Mouse (Mus musculus): ENCODE results near the gene Ilkap. TPM values are rescaled to one million over a fixed set of nuclear protein-coding genes. Genes with fewer than 3 reads are reported as not detected.

Gene Ilkap
- polyA plus RNA-seq, 1 experiment from 2014 or later = 57.6 TPM

- Histone ChIP-seq H3K4me1 (ENCODE audit: control insufficient read depth, low read depth, low read length) (no peaks in the 10 kb centered on the region), H3K27ac (ENCODE audit: low read length) (no peak overlapping the region), H3K4me2 (ENCODE audit: low read depth, low read length) (no peak overlapping the region), H3K9ac (ENCODE audit: low read depth, low read length) (no peak overlapping the region), H3K9me3 (replicated peaks; ENCODE audit: control insufficient read depth, low read length) (no peaks in the 10 kb centered on the region), H3K36me3 (ENCODE audit: control insufficient read depth, insufficient read depth) (no peaks in the 10 kb centered on the region), H3K4me3 (ENCODE audit: low read depth, low read length) (no peak overlapping the region), H3K27me3 (ENCODE audit: control insufficient read depth, insufficient read depth, low read depth, low read length) (no peaks in the 10 kb centered on the region; the same call in 1 of the 2 replicates)
- WGBS (ENCODE audit: insufficient replicate concordance) = 55% methylated on average over 2 of the region's 2 CpGs
- ATAC-seq (ENCODE audit: low read depth) = no peak
Measured at GRCm38 (mm10) chr1:91352277-91352676, 46.3 kb downstream of the Ilkap start.

DNA sequence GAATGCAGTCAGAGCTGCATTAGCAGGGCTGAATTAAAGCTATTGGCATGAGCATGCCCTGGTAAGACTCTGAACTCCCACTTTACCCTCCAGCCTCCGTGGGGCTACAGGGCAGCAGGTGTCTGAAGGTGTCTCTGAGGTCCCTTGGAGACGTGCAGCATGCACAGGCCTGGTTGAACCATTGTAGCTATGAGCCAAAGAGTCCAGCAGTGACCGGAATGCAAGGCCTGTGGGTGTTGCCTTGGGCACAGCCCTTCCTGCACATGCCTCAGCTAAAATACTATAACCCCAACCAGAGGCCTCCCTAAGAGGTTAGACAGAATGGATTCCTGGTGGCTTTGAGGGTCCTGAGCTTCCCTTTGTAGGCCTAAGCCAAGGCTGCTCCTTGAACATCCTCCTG is 47.4 kb downstream of the Ilkap start:
- Histone ChIP-seq H3K4me3 (ENCODE audit: low read depth, low read length) (no peak overlapping the region), H3K27me3 (ENCODE audit: control insufficient read depth, insufficient read depth, low read depth, low read length) (peaks cover 5% of the 10 kb centered on the region), H3K9me3 (replicated peaks; ENCODE audit: control insufficient read depth, low read length) (no peaks in the 10 kb centered on the region), H3K9ac (ENCODE audit: low read depth, low read length) (no peak overlapping the region), H3K4me2 (ENCODE audit: low read depth, low read length) (no peak overlapping the region), H3K4me1 (ENCODE audit: control insufficient read depth, low read depth, low read length) (no peaks in the 10 kb centered on the region), H3K36me3 (ENCODE audit: control insufficient read depth, insufficient read depth) (no peaks in the 10 kb centered on the region), H3K27ac (ENCODE audit: low read length) (no peak overlapping the region)
- no peak for ATAC-seq (ENCODE audit: low read depth)
- 54% methylated on average over 3 of the region's 3 CpGs for WGBS (ENCODE audit: insufficient replicate concordance)

- H3K4me3 ChIP-seq (ENCODE audit: low read depth, low read length) = no peak within 1 kb of the TSS
- H3K27ac ChIP-seq (ENCODE audit: low read length) = no peak within 1 kb of the TSS
- no peaks in the 10 kb centered on the region for H3K36me3 ChIP-seq (ENCODE audit: control insufficient read depth, insufficient read depth)
- WGBS (ENCODE audit: insufficient replicate concordance) = 40% methylated on average over 4 of the region's 4 CpGs
- ATAC-seq (ENCODE audit: low read depth) = no peak
- H3K27me3 ChIP-seq (ENCODE audit: control insufficient read depth, insufficient read depth, low read depth, low read length) = peaks cover 9% of the 10 kb centered on the region
- H3K4me1 ChIP-seq (ENCODE audit: control insufficient read depth, low read depth, low read length) = no peaks in the 10 kb centered on the region
- no peak within 1 kb of the TSS for H3K4me2 ChIP-seq (ENCODE audit: low read depth, low read length)
- no peak within 1 kb of the TSS for H3K9ac ChIP-seq (ENCODE audit: low read depth, low read length)
- no peaks in the 10 kb centered on the region for H3K9me3 ChIP-seq (replicated peaks; ENCODE audit: control insufficient read depth, low read length)
Measured at GRCm38 (mm10) chr1:91350841-91351240, 47.8 kb downstream of the Ilkap start, which contains the start of gene Klhl30. TSS of gene Klhl30 (plus strand) at chr1:91351016.

- no peak overlapping the region for H3K27ac ChIP-seq (ENCODE audit: low read length)
- H3K4me1 ChIP-seq (ENCODE audit: control insufficient read depth, low read depth, low read length) = no peaks in the 10 kb centered on the region
- ATAC-seq (ENCODE audit: low read depth) = peak; percentile 58; the same call in 1 of the 2 replicates
- H3K9ac ChIP-seq (ENCODE audit: low read depth, low read length) = no peak overlapping the region
- no peak overlapping the region for H3K4me2 ChIP-seq (ENCODE audit: low read depth, low read length)
- H3K27me3 ChIP-seq (ENCODE audit: control insufficient read depth, insufficient read depth, low read depth, low read length) = peaks cover 44% of the 10 kb centered on the region
- 18% methylated on average over 3 of the region's 3 CpGs for WGBS (ENCODE audit: insufficient replicate concordance)
- H3K9me3 ChIP-seq (replicated peaks; ENCODE audit: control insufficient read depth, low read length) = no peaks in the 10 kb centered on the region
- no peaks in the 10 kb centered on the region for H3K36me3 ChIP-seq (ENCODE audit: control insufficient read depth, insufficient read depth)
- no peak overlapping the region for H3K4me3 ChIP-seq (ENCODE audit: low read depth, low read length)
Measured at GRCm38 (mm10) chr1:91346892-91347291, 51.7 kb downstream of the Ilkap start.

GRCm38 (mm10) chr1:91344921-91345685 is 53.5 kb downstream of the Ilkap start:
- H3K4me2 ChIP-seq (ENCODE audit: low read depth, low read length) = no peak overlapping the region
- no peak overlapping the region for H3K9ac ChIP-seq (ENCODE audit: low read depth, low read length)
- H3K4me1 ChIP-seq (ENCODE audit: control insufficient read depth, low read depth, low read length) = no peaks in the 10 kb centered on the region
- H3K9me3 ChIP-seq (replicated peaks; ENCODE audit: control insufficient read depth, low read length) = no peaks in the 10 kb centered on the region
- ATAC-seq (ENCODE audit: low read depth) = no peak; the same call in 1 of the 2 replicates
- 3% methylated on average over 68 of the region's 68 CpGs for WGBS (ENCODE audit: insufficient replicate concordance)
- H3K27ac ChIP-seq (ENCODE audit: low read length) = no peak overlapping the region
- H3K27me3 ChIP-seq (ENCODE audit: control insufficient read depth, insufficient read depth, low read depth, low read length) = peaks cover 44% of the 10 kb centered on the region
- H3K36me3 ChIP-seq (ENCODE audit: control insufficient read depth, insufficient read depth) = no peaks in the 10 kb centered on the region
- H3K4me3 ChIP-seq (ENCODE audit: low read depth, low read length) = 0 out of 2 replicates have a peak overlapping the region, but pooled peaks have one; percentile 5

DNA sequence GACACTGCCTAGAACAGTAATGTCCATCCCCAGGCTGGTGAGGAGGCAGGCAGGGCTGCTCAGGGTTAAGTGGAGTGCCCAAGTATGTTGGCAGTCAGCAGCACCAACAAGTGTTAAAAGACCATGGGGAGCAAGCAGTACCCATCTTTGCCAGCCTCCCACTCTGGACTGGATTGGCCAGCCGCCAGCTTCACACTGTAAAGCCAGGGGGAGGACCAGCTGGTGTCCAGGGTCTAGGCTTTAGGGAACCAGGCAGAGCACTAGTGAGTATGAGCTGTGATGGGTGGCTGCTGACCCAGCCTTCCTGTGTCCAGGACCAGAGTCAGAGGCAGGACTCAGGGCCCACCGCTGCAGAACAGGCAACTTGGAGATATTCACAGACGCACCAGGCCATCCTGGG is 54.6 kb downstream of the Ilkap start:
- H3K9me3 ChIP-seq (replicated peaks; ENCODE audit: control insufficient read depth, low read length) = no peaks in the 10 kb centered on the region
- H3K9ac ChIP-seq (ENCODE audit: low read depth, low read length) = no peak overlapping the region
- no peak overlapping the region for H3K27ac ChIP-seq (ENCODE audit: low read length)
- H3K4me2 ChIP-seq (ENCODE audit: low read depth, low read length) = no peak overlapping the region
- H3K27me3 ChIP-seq (ENCODE audit: control insufficient read depth, insufficient read depth, low read depth, low read length) = peaks cover 44% of the 10 kb centered on the region
- no peaks in the 10 kb centered on the region for H3K36me3 ChIP-seq (ENCODE audit: control insufficient read depth, insufficient read depth)
- 68% methylated on average over 3 of the region's 3 CpGs for WGBS (ENCODE audit: insufficient replicate concordance)
- no peaks in the 10 kb centered on the region for H3K4me1 ChIP-seq (ENCODE audit: control insufficient read depth, low read depth, low read length)
- no peak overlapping the region for H3K4me3 ChIP-seq (ENCODE audit: low read depth, low read length)
- no peak for ATAC-seq (ENCODE audit: low read depth)

DNA sequence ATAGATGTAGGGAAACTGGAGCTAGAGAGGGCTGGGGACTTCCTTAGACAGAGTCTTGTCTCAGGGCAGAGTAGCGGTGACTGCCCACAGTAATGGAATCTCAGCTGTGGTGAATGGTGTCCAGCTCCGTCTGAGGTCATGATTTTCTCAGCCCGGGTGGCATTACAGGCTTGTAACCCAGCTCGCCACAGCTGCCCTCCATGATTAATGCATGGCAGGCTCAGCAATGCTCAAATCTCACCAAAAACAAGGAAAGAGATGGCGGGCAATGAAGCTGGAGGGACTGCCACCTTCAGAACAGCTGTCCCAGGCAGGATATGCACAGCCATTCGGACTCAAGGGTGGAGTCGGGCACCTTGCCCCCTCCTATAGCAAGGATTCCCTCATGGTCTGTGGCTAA is 61.3 kb downstream of the Ilkap start:
- no peaks in the 10 kb centered on the region for H3K4me1 ChIP-seq (ENCODE audit: control insufficient read depth, low read depth, low read length)
- H3K36me3 ChIP-seq (ENCODE audit: control insufficient read depth, insufficient read depth) = no peaks in the 10 kb centered on the region
- H3K27me3 ChIP-seq (ENCODE audit: control insufficient read depth, insufficient read depth, low read depth, low read length) = peaks cover 2% of the 10 kb centered on the region; the same call in 1 of the 2 replicates
- H3K9ac ChIP-seq (ENCODE audit: low read depth, low read length) = no peak overlapping the region
- no peak overlapping the region for H3K27ac ChIP-seq (ENCODE audit: low read length)
- H3K4me3 ChIP-seq (ENCODE audit: low read depth, low read length) = no peak overlapping the region
- WGBS (ENCODE audit: insufficient replicate concordance) = 63% methylated on average over 7 of the region's 7 CpGs
- no peak for ATAC-seq (ENCODE audit: low read depth)
- no peaks in the 10 kb centered on the region for H3K9me3 ChIP-seq (replicated peaks; ENCODE audit: control insufficient read depth, low read length)
- no peak overlapping the region for H3K4me2 ChIP-seq (ENCODE audit: low read depth, low read length)

DNA sequence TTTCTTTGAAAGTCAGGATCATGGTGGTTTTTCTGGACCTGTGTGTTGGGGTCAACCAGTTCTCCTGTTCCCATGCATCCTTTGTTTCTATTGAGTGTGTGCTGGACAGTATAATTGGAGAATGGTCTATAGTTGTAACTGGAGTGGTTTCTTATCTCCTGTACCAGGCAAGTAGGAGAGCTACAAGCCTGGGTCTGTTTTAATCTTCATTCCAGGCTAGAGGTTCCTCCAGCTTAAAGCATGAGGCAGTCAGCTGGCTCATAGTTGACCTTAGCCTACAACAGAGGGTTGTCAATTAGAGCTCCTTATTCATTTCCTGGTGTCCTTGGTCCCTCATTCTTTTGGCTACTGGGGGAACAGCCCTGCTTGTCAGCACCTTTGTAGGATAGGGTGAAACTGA is 65.0 kb downstream of the Ilkap start:
- H3K27ac ChIP-seq (ENCODE audit: low read length) = no peak overlapping the region
- ATAC-seq (ENCODE audit: low read depth) = no peak
- H3K36me3 ChIP-seq (ENCODE audit: control insufficient read depth, insufficient read depth) = no peaks in the 10 kb centered on the region
- no peak overlapping the region for H3K4me3 ChIP-seq (ENCODE audit: low read depth, low read length)
- H3K27me3 ChIP-seq (ENCODE audit: control insufficient read depth, insufficient read depth, low read depth, low read length) = no peaks in the 10 kb centered on the region
- no peak overlapping the region for H3K9ac ChIP-seq (ENCODE audit: low read depth, low read length)
- H3K4me1 ChIP-seq (ENCODE audit: control insufficient read depth, low read depth, low read length) = no peaks in the 10 kb centered on the region
- no peaks in the 10 kb centered on the region for H3K9me3 ChIP-seq (replicated peaks; ENCODE audit: control insufficient read depth, low read length)
- no peak overlapping the region for H3K4me2 ChIP-seq (ENCODE audit: low read depth, low read length)

- no peak overlapping the region for H3K4me3 ChIP-seq (ENCODE audit: low read depth, low read length)
- 53% methylated on average over 4 of the region's 4 CpGs for WGBS (ENCODE audit: insufficient replicate concordance)
- no peaks in the 10 kb centered on the region for H3K27me3 ChIP-seq (ENCODE audit: control insufficient read depth, insufficient read depth, low read depth, low read length)
- ATAC-seq (ENCODE audit: low read depth) = no peak
- H3K27ac ChIP-seq (ENCODE audit: low read length) = no peak overlapping the region
- no peaks in the 10 kb centered on the region for H3K4me1 ChIP-seq (ENCODE audit: control insufficient read depth, low read depth, low read length)
- no peaks in the 10 kb centered on the region for H3K36me3 ChIP-seq (ENCODE audit: control insufficient read depth, insufficient read depth)
- no peaks in the 10 kb centered on the region for H3K9me3 ChIP-seq (replicated peaks; ENCODE audit: control insufficient read depth, low read length)
- H3K4me2 ChIP-seq (ENCODE audit: low read depth, low read length) = no peak overlapping the region
- no peak overlapping the region for H3K9ac ChIP-seq (ENCODE audit: low read depth, low read length)
Measured at GRCm38 (mm10) chr1:91332102-91332501, 66.5 kb downstream of the Ilkap start.

Data from liver, embryonic 16.5 days (tissue).